Mouse (Mus musculus): Measurements from ENCODE around the gene Pcif1. TPM values are rescaled to one million over a fixed set of nuclear protein-coding genes. Genes with fewer than 3 reads are reported as not detected.
"Not testable (repeated sequence)": the region's sequence is repeated elsewhere in the genome, so short reads cannot be mapped to it uniquely, and the experiment has no call there.

The Pcif1 gene
- polyA plus RNA-seq, 1 experiment, result 24.3 TPM

- TF ChIP-seq TAL1 (IDR thresholded peaks at IDR 0.05; ENCODE audit: low read length) (no peak), GATA1 (IDR thresholded peaks at IDR 0.05; ENCODE audit: low read length) (no peak)
- Histone ChIP-seq H3K4me1 (ENCODE audit: control insufficient read depth) (peaks cover 7% of the 10 kb centered on the region), H3K9me3 (ENCODE audit: control insufficient read depth, low read length) (peaks cover 2% of the 10 kb centered on the region; the same call in 1 of the 2 replicates), H3K27me3 (ENCODE audit: control insufficient read depth) (peaks cover 71% of the 10 kb centered on the region), H3K4me3 (replicated peaks) (peak overlapping the region; percentile 38), H3K36me3 (ENCODE audit: control insufficient read depth) (no peaks in the 10 kb centered on the region)
Observed at GRCm38 (mm10) chr2:164856309-164857100, 22.6 kb upstream of the Pcif1 start.

DNA sequence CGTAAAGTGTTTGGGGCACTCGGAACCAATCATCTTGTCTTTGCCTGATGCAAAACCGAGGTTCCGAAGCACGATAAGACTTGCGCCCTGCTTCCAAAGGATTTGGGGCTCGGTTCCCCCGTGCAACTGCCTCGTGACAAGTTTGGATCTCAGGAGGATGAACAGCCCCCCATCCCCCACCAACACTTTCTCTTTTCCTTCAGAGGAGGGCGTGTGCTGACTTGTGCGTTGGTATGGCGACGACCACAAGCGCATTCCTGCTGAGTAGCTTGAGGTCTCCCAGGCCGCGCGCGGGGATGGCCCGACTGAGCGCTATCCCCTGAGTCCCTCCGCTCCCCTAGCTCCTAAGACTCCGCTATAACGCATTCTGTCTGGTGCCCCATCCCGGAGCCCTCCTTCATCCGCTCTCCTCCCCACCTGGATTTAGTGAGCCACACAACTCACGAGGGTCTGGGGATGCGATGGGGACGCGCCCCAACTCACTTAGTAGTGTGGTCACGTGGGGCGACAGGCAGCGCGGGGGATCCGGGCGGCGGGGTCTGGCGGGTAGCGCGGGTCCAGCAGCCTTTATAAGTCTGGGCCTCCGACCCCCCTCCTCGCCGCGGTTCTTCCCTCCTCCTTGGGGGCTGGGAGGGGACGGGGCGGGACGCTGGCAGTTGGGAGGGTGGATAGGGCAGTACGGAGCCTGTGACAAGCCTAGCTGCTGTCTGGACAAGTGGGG, 21.8 kb upstream of the Pcif1 start, which contains the start of gene Pltp:
TSS of gene Pltp (minus strand) at position 611 of the 721 bp plus-strand sequence.
- TF ChIP-seq GATA1 (IDR thresholded peaks at IDR 0.05; ENCODE audit: low read length) (no peak), TAL1 (IDR thresholded peaks at IDR 0.05; ENCODE audit: low read length) (no peak)
- Histone ChIP-seq H3K4me3 (replicated peaks) (peak within 1 kb of the TSS; percentile 38), H3K4me1 (ENCODE audit: control insufficient read depth) (peaks cover 7% of the 10 kb centered on the region), H3K27me3 (ENCODE audit: control insufficient read depth) (peaks cover 71% of the 10 kb centered on the region), H3K36me3 (ENCODE audit: control insufficient read depth) (no peaks in the 10 kb centered on the region), H3K9me3 (ENCODE audit: control insufficient read depth, low read length) (peaks cover 2% of the 10 kb centered on the region; the same call in 1 of the 2 replicates)

DNA sequence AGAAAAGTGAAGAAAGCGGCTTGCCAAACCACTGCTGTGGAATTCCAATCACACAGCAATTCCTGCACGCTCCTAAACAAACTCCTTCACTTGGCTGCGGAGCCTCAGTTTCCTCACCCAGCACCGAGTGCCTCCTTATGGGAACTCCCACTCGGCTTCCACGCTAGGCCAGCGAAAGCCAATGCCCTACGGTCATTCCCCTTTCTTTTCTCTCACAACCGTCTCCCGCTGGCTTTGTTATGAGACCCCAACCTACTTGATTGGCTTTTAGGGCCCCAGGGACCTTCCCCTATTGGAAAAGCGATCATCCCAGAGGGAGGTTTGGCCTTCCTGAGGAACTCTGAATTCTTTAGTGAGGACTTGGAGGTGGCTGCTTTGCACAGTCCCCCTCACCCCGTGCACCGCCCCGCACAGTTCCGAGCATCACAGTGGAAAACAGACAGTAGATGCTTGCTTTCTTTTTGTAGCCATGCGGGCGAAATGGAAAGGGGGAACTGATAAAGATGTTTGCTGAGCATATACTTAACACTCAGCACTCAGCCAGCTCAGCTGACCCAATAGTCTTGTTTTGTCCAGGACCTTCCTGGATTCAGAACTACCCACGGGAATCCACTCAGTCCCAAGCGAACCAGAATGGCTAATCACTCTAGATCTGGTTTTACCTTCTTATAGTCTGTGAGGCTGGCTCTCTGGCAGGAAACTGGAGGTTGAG, 21.1 kb upstream of the Pcif1 start:
- peaks cover 2% of the 10 kb centered on the region; the same call in 1 of the 2 replicates for H3K9me3 ChIP-seq (ENCODE audit: control insufficient read depth, low read length)
- peaks cover 7% of the 10 kb centered on the region for H3K4me1 ChIP-seq (ENCODE audit: control insufficient read depth)
- H3K27me3 ChIP-seq (ENCODE audit: control insufficient read depth), result peaks cover 71% of the 10 kb centered on the region
- H3K4me3 ChIP-seq (replicated peaks), result no peak overlapping the region
- no peaks in the 10 kb centered on the region for H3K36me3 ChIP-seq (ENCODE audit: control insufficient read depth)
- no peak for TF ChIP-seq GATA1 (IDR thresholded peaks at IDR 0.05; ENCODE audit: low read length)
- no peak for TF ChIP-seq TAL1 (IDR thresholded peaks at IDR 0.05; ENCODE audit: low read length)

GRCm38 (mm10) chr2:164859155-164859554, 19.9 kb upstream of the Pcif1 start:
- Histone ChIP-seq H3K36me3 (ENCODE audit: control insufficient read depth) (no peaks in the 10 kb centered on the region), H3K4me1 (ENCODE audit: control insufficient read depth) (peaks cover 8% of the 10 kb centered on the region), H3K4me3 (replicated peaks) (no peak overlapping the region), H3K9me3 (ENCODE audit: control insufficient read depth, low read length) (peaks cover 5% of the 10 kb centered on the region), H3K27me3 (ENCODE audit: control insufficient read depth) (peaks cover 66% of the 10 kb centered on the region)
- no peak for TF ChIP-seq TAL1 (IDR thresholded peaks at IDR 0.05; ENCODE audit: low read length)

GRCm38 (mm10) chr2:164859640-164860432, 19.3 kb upstream of the Pcif1 start:
- Histone ChIP-seq H3K4me3 (replicated peaks) (no peak overlapping the region), H3K27me3 (ENCODE audit: control insufficient read depth) (peaks cover 59% of the 10 kb centered on the region), H3K9me3 (ENCODE audit: control insufficient read depth, low read length) (peaks cover 5% of the 10 kb centered on the region), H3K36me3 (ENCODE audit: control insufficient read depth) (no peaks in the 10 kb centered on the region), H3K4me1 (ENCODE audit: control insufficient read depth) (peaks cover 15% of the 10 kb centered on the region)
- TF ChIP-seq TAL1 (IDR thresholded peaks at IDR 0.05; ENCODE audit: low read length) (no peak), GATA1 (IDR thresholded peaks at IDR 0.05; ENCODE audit: low read length) (no peak)

GRCm38 (mm10) chr2:164861094-164861493, 18.0 kb upstream of the Pcif1 start:
- Histone ChIP-seq H3K27me3 (ENCODE audit: control insufficient read depth) (peaks cover 46% of the 10 kb centered on the region), H3K36me3 (ENCODE audit: control insufficient read depth) (no peaks in the 10 kb centered on the region), H3K4me3 (replicated peaks) (no peak overlapping the region), H3K9me3 (ENCODE audit: control insufficient read depth, low read length) (peaks cover 5% of the 10 kb centered on the region), H3K4me1 (ENCODE audit: control insufficient read depth) (peaks cover 16% of the 10 kb centered on the region)
- no peak for TF ChIP-seq GATA1 (IDR thresholded peaks at IDR 0.05; ENCODE audit: low read length)
- TF ChIP-seq TAL1 (IDR thresholded peaks at IDR 0.05; ENCODE audit: low read length), result no peak

GRCm38 (mm10) chr2:164862179-164862861, 16.8 kb upstream of the Pcif1 start:
- peaks cover 3% of the 10 kb centered on the region for H3K9me3 ChIP-seq (ENCODE audit: control insufficient read depth, low read length)
- no peaks in the 10 kb centered on the region for H3K36me3 ChIP-seq (ENCODE audit: control insufficient read depth)
- H3K4me1 ChIP-seq (ENCODE audit: control insufficient read depth), result peaks cover 9% of the 10 kb centered on the region
- no peak overlapping the region for H3K4me3 ChIP-seq (replicated peaks)
- H3K27me3 ChIP-seq (ENCODE audit: control insufficient read depth), result peaks cover 34% of the 10 kb centered on the region
- TF ChIP-seq TAL1 (IDR thresholded peaks at IDR 0.05; ENCODE audit: low read length) (no peak), GATA1 (IDR thresholded peaks at IDR 0.05; ENCODE audit: low read length) (no peak)

DNA sequence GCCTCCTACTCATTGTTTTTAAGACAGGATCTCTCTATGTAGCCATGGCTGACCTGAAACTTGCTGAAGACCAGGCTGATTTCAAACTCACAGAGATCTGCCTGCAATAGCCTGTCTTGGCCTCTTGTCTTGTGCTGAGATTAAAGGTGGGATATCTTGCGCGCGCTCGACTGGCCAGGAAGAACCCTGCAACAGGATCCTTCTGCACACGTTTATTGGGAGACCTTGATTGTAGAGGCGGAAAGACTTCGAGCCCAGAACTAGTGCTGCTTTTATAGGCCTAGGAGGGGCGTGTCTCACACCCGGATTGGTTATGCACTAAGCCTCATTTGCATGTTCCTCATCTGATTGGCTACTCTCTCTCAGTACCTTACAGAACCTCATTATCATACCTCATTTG, 15.7 kb upstream of the Pcif1 start:
- not testable (repeated sequence) for H3K4me1 ChIP-seq (ENCODE audit: control insufficient read depth); H3K36me3 ChIP-seq (ENCODE audit: control insufficient read depth); H3K4me3 ChIP-seq (replicated peaks); H3K9me3 ChIP-seq (ENCODE audit: control insufficient read depth, low read length)
- H3K27me3 ChIP-seq (ENCODE audit: control insufficient read depth), result peaks cover 23% of the 10 kb centered on the region

All from erythroblast, embryonic 14.5 days (primary cell).